Mouse (Mus musculus) midbrain, embryonic 12.5 days (tissue): ENCODE measurements around the gene Tiam1. TPM values are rescaled to one million over a fixed set of nuclear protein-coding genes. Genes with fewer than 3 reads are reported as not detected.

ENCODE experiments used
- ATAC-seq: fragments of 200-750 bp; cut with Nextera tagmentation; 2 replicates; pipeline ENCODE4 v1.8.0; 2017; ENCODE audit warnings: low read depth, moderate TSS enrichment, moderate library complexity; ENCODE audit not compliant: low FRiP score
- H3K27ac ChIP-seq: fragments of 300-500 bp; sonication (generic); replicated peaks from 2 replicates; pipeline ENCODE4 v1.5.1; 2016; ENCODE audit warnings: mild to moderate bottlenecking
- H3K27me3 ChIP-seq: fragments of 300-500 bp; sonication (generic); 2 replicates; pipeline ENCODE4 v1.6.1; 2016; ENCODE audit warnings: mild to moderate bottlenecking
- H3K36me3 ChIP-seq: fragments of 300-500 bp; sonication (generic); 2 replicates; pipeline ENCODE4 v1.6.1; 2016
- H3K4me1 ChIP-seq: fragments of 300-500 bp; sonication (generic); 2 replicates; pipeline ENCODE4 v1.6.1; 2016
- H3K4me2 ChIP-seq: fragments of 300-500 bp; sonication (generic); replicated peaks from 2 replicates; pipeline ENCODE4 v1.6.1; 2016; ENCODE audit warnings: mild to moderate bottlenecking, moderate library complexity
- H3K4me3 ChIP-seq: fragments of 300-500 bp; sonication (generic); 2 replicates; pipeline ENCODE4 v1.5.1; 2016; ENCODE audit warnings: mild to moderate bottlenecking
- H3K9ac ChIP-seq: fragments of 300-500 bp; sonication (generic); replicated peaks from 2 replicates; pipeline ENCODE4 v1.6.1; 2016; ENCODE audit warnings: mild to moderate bottlenecking, moderate library complexity
- H3K9me3 ChIP-seq: fragments of 300-500 bp; sonication (generic); 2 replicates; pipeline ENCODE4 v1.6.1; 2016; ENCODE audit warnings: mild to moderate bottlenecking
- WGBS: fragments of 180-500 bp; shearing (Covaris S2); methylation state at CpG from one replicate; pipeline ENCODE4 v1.1.7; 2016; 5-methylcytosine and 5-hydroxymethylcytosine counted together
- polyA plus RNA-seq: library from polyadenylated mRNA; unstranded; fragments of >200 nt; fragmentation: Nextera tagmentation; extraction: Ambion mirVana; gene quantifications from 2 replicates; pipeline ENCODE4 v1.2.1, GENCODE M21; 2016

The Tiam1 gene
- polyA plus RNA-seq, 1 experiment from 2014 or later: 23.8 TPM

DNA sequence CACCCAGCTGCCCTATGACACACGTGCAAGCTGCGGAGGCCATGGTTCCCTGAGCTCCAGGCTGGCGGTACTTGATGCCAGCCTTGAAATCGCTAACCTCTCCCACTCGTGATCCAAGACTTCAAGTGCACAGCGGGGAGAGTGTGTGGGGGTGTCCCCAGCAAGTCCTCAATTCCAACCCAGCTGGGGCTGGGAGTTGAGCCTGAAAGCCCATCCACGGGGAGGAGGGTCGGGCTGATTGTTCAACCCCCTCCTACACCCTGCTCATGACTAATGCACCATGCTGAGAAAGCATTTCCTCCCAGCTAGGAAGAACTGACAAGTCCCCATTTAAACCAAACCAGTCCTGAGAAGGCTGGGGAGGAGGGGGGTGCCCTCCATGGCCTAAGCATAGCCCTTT lies 223.2 kb downstream of the Tiam1 start:
- no peaks in the 10 kb centered on the region for H3K9me3 ChIP-seq
- no peak overlapping the region for H3K9ac ChIP-seq
- H3K4me1 ChIP-seq: peaks cover 32% of the 10 kb centered on the region
- no peak overlapping the region for H3K4me3 ChIP-seq
- 75% methylated on average over 8 of the region's 8 CpGs for WGBS
- ATAC-seq: no peak
- H3K4me2 ChIP-seq: no peak overlapping the region
- no peak overlapping the region for H3K27ac ChIP-seq
- no peaks in the 10 kb centered on the region for H3K36me3 ChIP-seq
- no peaks in the 10 kb centered on the region for H3K27me3 ChIP-seq

DNA sequence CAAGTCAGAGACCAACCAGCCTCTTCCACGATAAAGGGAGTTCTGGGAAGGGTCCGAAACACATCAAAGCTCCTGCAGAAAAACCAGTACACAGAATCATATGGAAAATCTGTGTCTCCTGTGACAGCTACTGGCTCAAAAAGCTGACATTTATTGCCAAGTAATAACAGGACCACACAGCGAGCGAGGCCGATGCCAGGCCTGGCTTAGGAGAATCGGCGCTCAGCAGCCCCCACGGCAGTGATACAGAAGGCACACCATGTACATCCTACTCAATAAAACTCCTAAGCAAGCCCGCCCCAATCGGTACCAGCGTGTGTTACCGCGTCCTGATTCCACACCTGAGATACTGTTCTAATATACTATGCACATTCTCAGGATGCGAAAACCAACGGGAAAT lies 226.2 kb downstream of the Tiam1 start:
- H3K27me3 ChIP-seq: no peaks in the 10 kb centered on the region

DNA sequence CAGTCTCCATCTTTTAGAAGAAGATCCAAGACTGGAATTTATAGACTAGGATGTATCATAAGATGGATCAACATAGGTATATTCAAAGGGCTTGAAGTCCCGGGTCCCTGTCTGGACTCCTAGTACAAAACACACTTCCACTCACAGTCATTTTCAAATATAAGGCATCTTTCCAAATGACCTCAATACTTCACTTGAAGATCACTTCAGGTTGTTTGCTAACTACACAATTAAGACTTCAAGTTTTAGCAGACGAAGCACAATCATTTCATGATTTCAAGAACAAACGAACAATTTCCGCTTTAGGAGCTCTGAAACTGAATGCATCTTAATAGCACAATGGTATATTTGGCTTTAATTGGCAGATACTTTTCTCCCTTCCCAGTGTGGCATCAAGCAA lies 228.6 kb downstream of the Tiam1 start:
- WGBS: 96% methylated on average over 4 of the region's 4 CpGs
- H3K27ac ChIP-seq: no peak overlapping the region
- 0 out of 2 replicates have a peak, but pooled peaks cover 4% of the 10 kb centered on the region for H3K4me1 ChIP-seq
- H3K9me3 ChIP-seq: no peaks in the 10 kb centered on the region
- no peaks in the 10 kb centered on the region for H3K27me3 ChIP-seq
- H3K9ac ChIP-seq: no peak overlapping the region
- H3K4me2 ChIP-seq: no peak overlapping the region
- no peak for ATAC-seq
- H3K36me3 ChIP-seq: no peaks in the 10 kb centered on the region
- H3K4me3 ChIP-seq: no peak overlapping the region

More for the DNA sequence above, 226.2 kb downstream of the Tiam1 start:
- Histone ChIP-seq H3K4me3 (no peak overlapping the region), H3K9me3 (no peaks in the 10 kb centered on the region), H3K27ac (no peak overlapping the region), H3K36me3 (no peaks in the 10 kb centered on the region), H3K4me1 (peaks cover 16% of the 10 kb centered on the region), H3K9ac (no peak overlapping the region), H3K4me2 (no peak overlapping the region)
- WGBS: 97% methylated on average over 15 of the region's 15 CpGs
- ATAC-seq: no peak

DNA sequence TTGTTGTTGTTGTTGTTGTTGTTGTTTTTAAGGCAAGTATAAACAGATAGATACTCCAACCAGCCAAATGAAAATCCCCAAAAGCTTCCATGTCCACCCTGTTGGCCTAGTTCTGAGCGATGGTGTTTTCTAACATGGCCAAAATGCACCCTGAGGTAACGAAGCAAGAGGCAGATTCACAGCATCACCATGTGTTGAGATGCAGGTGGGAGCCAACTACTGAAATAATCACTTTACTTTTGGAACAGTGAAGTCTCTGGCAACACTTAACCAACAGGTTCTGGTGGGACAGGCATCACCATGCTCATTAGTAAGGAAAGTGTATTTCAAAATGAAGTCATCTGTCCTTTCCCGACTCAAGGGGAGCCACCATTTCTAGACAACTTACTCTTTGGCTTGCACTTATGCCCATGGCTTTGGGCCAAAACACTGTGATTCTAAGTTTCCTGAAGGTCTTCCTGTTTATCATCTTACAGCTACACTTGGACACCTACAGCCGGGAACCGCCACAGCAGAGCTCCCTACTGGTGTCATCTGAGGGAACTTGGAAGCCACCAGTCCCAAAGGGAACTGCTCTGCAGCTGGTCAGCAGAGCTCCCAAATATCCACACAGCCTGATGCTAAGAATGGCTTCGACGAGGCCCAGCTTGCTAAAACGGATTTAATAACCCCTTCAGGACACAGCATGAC lies 230.7 kb downstream of the Tiam1 start:
- no peak overlapping the region for H3K4me3 ChIP-seq
- ATAC-seq: no peak
- no peaks in the 10 kb centered on the region for H3K36me3 ChIP-seq
- H3K27me3 ChIP-seq: no peaks in the 10 kb centered on the region
- no peak overlapping the region for H3K4me2 ChIP-seq
- no peak overlapping the region for H3K27ac ChIP-seq
- H3K9ac ChIP-seq: no peak overlapping the region
- H3K4me1 ChIP-seq: peaks cover 17% of the 10 kb centered on the region
- no peaks in the 10 kb centered on the region for H3K9me3 ChIP-seq
- 77% methylated on average over 8 of the region's 8 CpGs for WGBS

DNA sequence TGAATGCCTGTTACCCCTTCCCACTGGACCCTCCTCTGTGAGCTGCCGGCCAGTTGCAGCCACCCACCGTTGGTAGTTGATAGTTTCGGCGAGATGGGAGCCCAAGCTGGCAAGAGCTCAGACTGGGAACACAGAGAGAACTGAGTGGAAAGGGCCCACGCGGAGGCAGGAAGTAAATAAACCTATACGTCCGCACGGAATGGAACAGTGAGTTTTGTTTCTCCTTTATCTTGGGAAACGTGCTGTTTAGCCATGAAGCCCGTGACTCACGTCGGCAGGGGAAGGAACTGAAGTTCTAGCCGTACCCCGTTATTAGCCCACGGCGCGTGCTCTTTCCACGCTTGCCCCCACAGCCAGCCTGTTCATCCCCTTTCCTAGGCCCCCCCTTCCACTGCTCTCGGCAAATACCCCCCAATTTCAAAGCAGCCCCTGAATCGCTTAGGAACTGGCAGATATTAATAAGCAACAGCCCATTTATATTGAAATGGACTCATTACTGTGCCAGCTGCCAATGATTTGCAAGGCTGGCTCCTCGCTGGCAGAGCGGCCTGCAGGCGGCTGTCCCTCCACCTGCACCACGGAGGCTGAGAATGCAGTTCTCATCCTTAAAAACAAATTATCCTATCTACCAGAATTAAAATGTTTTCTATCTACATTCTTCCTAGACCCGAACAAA lies 234.0 kb downstream of the Tiam1 start:
- no peak overlapping the region for H3K27ac ChIP-seq
- WGBS: 69% methylated on average over 26 of the region's 26 CpGs
- no peaks in the 10 kb centered on the region for H3K36me3 ChIP-seq
- H3K4me3 ChIP-seq: no peak overlapping the region
- no peak overlapping the region for H3K9ac ChIP-seq
- H3K27me3 ChIP-seq: no peaks in the 10 kb centered on the region
- no peak for ATAC-seq
- peaks cover 24% of the 10 kb centered on the region for H3K4me1 ChIP-seq
- H3K9me3 ChIP-seq: no peaks in the 10 kb centered on the region
- H3K4me2 ChIP-seq: no peak overlapping the region

- 70% methylated on average over 9 of the region's 9 CpGs for WGBS
- H3K36me3 ChIP-seq: no peaks in the 10 kb centered on the region
- no peaks in the 10 kb centered on the region for H3K9me3 ChIP-seq
- H3K4me3 ChIP-seq: no peak overlapping the region
- no peak overlapping the region for H3K9ac ChIP-seq
- H3K27me3 ChIP-seq: no peaks in the 10 kb centered on the region
- no peak for ATAC-seq
- H3K4me1 ChIP-seq: peaks cover 24% of the 10 kb centered on the region
- H3K4me2 ChIP-seq: no peak overlapping the region
- H3K27ac ChIP-seq: no peak overlapping the region
Observed at GRCm38 (mm10) chr16:89907651-89908050, 235.9 kb downstream of the Tiam1 start.

DNA sequence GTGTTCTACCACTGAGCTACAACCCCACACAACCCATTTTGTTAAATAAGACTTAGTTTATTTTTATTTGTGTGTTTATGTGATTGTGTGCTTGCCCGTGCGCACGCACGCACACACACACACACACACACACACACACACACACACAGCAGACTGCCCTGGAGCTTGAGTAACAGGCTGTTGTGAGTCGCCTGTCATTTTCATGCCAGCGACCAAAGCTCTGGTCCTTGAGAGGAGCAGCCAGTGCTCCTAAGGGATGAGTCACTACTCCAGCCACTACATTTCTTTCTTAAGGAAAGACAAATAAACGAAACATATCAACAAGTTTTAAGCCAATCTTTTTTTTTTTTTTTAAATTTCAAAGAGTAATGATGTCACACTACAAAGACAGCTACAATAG lies 236.7 kb downstream of the Tiam1 start:
- no peak for ATAC-seq
- H3K36me3 ChIP-seq: no peaks in the 10 kb centered on the region
- H3K9me3 ChIP-seq: no peaks in the 10 kb centered on the region
- H3K4me3 ChIP-seq: no peak overlapping the region
- peaks cover 24% of the 10 kb centered on the region for H3K4me1 ChIP-seq
- no peak overlapping the region for H3K27ac ChIP-seq
- no peaks in the 10 kb centered on the region for H3K27me3 ChIP-seq
- H3K9ac ChIP-seq: no peak overlapping the region
- 88% methylated on average over 7 of the region's 7 CpGs for WGBS
- H3K4me2 ChIP-seq: no peak overlapping the region

GRCm38 (mm10) chr16:89905730-89906305 lies 237.8 kb downstream of the Tiam1 start:
- no peaks in the 10 kb centered on the region for H3K9me3 ChIP-seq
- ATAC-seq: no peak
- H3K36me3 ChIP-seq: no peaks in the 10 kb centered on the region
- 90% methylated on average over 1 of the region's 1 CpGs for WGBS
- no peak overlapping the region for H3K9ac ChIP-seq
- H3K4me1 ChIP-seq: peaks cover 24% of the 10 kb centered on the region
- no peaks in the 10 kb centered on the region for H3K27me3 ChIP-seq
- H3K27ac ChIP-seq: no peak overlapping the region
- no peak overlapping the region for H3K4me3 ChIP-seq
- no peak overlapping the region for H3K4me2 ChIP-seq

- Histone ChIP-seq H3K36me3 (no peaks in the 10 kb centered on the region), H3K27me3 (no peaks in the 10 kb centered on the region), H3K9me3 (no peaks in the 10 kb centered on the region), H3K4me1 (peaks cover 20% of the 10 kb centered on the region), H3K9ac (no peak overlapping the region), H3K27ac (no peak overlapping the region), H3K4me2 (no peak overlapping the region), H3K4me3 (no peak overlapping the region)
- 95% methylated on average over 12 of the region's 12 CpGs for WGBS
- no peak for ATAC-seq
Observed at GRCm38 (mm10) chr16:89904121-89904520, 239.4 kb downstream of the Tiam1 start.

- Histone ChIP-seq H3K4me2 (no peak overlapping the region), H3K4me3 (no peak overlapping the region), H3K27me3 (no peaks in the 10 kb centered on the region), H3K27ac (no peak overlapping the region), H3K4me1 (peaks cover 9% of the 10 kb centered on the region; the same call in 1 of the 2 replicates), H3K9ac (no peak overlapping the region), H3K36me3 (peaks cover 5% of the 10 kb centered on the region; the same call in 1 of the 2 replicates), H3K9me3 (no peaks in the 10 kb centered on the region)
- WGBS: 93% methylated on average over 12 of the region's 12 CpGs
- no peak for ATAC-seq
Observed at GRCm38 (mm10) chr16:89902578-89903304, 240.8 kb downstream of the Tiam1 start.

DNA sequence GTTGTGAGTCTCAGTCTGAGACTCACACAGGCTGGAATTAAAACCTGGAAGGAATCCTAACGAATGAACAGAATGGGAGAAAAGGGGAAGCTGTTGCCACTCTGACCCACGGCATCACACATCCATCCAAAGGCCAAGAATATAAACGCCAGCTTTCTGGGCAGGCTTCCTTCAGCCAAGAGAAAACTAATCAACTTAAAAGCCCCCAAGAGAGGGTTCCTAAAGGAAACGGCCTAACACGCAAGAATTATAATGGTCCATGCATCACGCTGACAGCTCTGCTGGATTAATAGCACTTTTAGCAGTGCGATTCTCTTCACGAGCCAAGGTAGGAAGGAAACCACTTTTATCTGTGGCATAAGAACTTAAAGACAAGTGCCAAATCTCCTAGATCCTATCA lies 242.9 kb downstream of the Tiam1 start:
- Histone ChIP-seq H3K9me3 (no peaks in the 10 kb centered on the region), H3K27me3 (no peaks in the 10 kb centered on the region), H3K27ac (no peak overlapping the region), H3K36me3 (peaks cover 8% of the 10 kb centered on the region; the same call in 1 of the 2 replicates), H3K4me2 (no peak overlapping the region), H3K4me3 (no peak overlapping the region), H3K9ac (no peak overlapping the region), H3K4me1 (0 out of 2 replicates have a peak, but pooled peaks cover 3% of the 10 kb centered on the region)
- no peak for ATAC-seq
- 62% methylated on average over 8 of the region's 8 CpGs for WGBS

DNA sequence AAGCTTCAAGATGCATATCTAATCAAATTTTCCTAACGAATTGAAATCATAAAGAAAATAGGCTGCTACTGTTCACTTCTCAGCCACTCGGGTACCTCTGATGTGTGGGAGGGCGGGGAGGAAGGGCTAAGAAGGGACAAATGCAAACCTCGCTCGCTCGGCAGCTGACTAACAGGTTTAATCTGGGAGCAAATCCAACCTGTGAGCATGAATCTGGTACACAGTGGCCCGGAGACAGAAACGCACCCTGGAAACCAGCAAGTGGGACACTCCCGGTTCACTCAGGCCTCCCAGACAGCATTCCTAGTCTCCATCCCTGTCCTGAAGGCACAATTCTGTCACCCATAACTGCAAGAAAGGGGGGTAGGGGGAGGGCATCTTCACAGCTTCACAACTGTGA lies 244.4 kb downstream of the Tiam1 start:
- 63% methylated on average over 9 of the region's 9 CpGs for WGBS
- Histone ChIP-seq H3K36me3 (peaks cover 8% of the 10 kb centered on the region; the same call in 1 of the 2 replicates), H3K27ac (no peak overlapping the region), H3K9me3 (no peaks in the 10 kb centered on the region), H3K4me3 (no peak overlapping the region), H3K9ac (no peak overlapping the region), H3K4me1 (0 out of 2 replicates have a peak, but pooled peaks cover 3% of the 10 kb centered on the region), H3K27me3 (no peaks in the 10 kb centered on the region), H3K4me2 (no peak overlapping the region)
- ATAC-seq: no peak
